Mouse (Mus musculus) midbrain, embryonic 15.5 days (tissue): ENCODE measurements around the gene Runx2. TPM values are rescaled to one million over a fixed set of nuclear protein-coding genes. Genes with fewer than 3 reads are reported as not detected.

Source experiments
- ATAC-seq: fragments of 200-750 bp; cut with Nextera tagmentation; replicated peaks from 2 replicates; pipeline ENCODE4 v1.8.0; 2017; ENCODE audit warnings: moderate TSS enrichment
- H3K27ac ChIP-seq: fragments of 300-500 bp; sonication (generic); 2 replicates; pipeline ENCODE4 v1.5.1; 2015; ENCODE audit warnings: mild to moderate bottlenecking, inconsistent platforms
- H3K27me3 ChIP-seq: fragments of 300-500 bp; sonication (generic); replicated peaks from 2 replicates; pipeline ENCODE4 v1.6.1; 2015; ENCODE audit warnings: inconsistent platforms
- H3K36me3 ChIP-seq: fragments of 300-500 bp; sonication (generic); replicated peaks from 2 replicates; pipeline ENCODE4 v1.6.1; 2015; ENCODE audit warnings: inconsistent platforms
- H3K4me1 ChIP-seq: fragments of 300-500 bp; sonication (generic); 2 replicates; pipeline ENCODE4 v1.6.1; 2015; ENCODE audit warnings: inconsistent platforms
- H3K4me2 ChIP-seq: fragments of 300-500 bp; sonication (generic); 2 replicates; pipeline ENCODE4 v1.6.1; 2015; ENCODE audit warnings: inconsistent platforms, mild to moderate bottlenecking, moderate library complexity
- H3K4me3 ChIP-seq: fragments of 300-500 bp; sonication (generic); 2 replicates; pipeline ENCODE4 v1.5.1; 2015; ENCODE audit warnings: mild to moderate bottlenecking, inconsistent platforms
- H3K9ac ChIP-seq: fragments of 300-500 bp; sonication (generic); 2 replicates; pipeline ENCODE4 v1.6.1; 2015; ENCODE audit warnings: mild to moderate bottlenecking, inconsistent platforms
- H3K9me3 ChIP-seq: fragments of 300-500 bp; sonication (generic); 2 replicates; pipeline ENCODE4 v1.6.1; 2016; ENCODE audit warnings: inconsistent platforms
- WGBS: fragments of 180-500 bp; shearing (Covaris S2); methylation state at CpG from one replicate; pipeline ENCODE4 v1.1.7; 2015; ENCODE audit warnings: mixed read lengths; 5-methylcytosine and 5-hydroxymethylcytosine counted together
- polyA plus RNA-seq: library from polyadenylated mRNA; unstranded; fragments of >200 nt; fragmentation: Nextera tagmentation; extraction: Ambion mirVana; gene quantifications from 2 replicates; pipeline ENCODE4 v1.2.1, GENCODE M21; 2015

Gene Runx2
- polyA plus RNA-seq, 1 experiment from 2014 or later: 0.39 TPM

DNA sequence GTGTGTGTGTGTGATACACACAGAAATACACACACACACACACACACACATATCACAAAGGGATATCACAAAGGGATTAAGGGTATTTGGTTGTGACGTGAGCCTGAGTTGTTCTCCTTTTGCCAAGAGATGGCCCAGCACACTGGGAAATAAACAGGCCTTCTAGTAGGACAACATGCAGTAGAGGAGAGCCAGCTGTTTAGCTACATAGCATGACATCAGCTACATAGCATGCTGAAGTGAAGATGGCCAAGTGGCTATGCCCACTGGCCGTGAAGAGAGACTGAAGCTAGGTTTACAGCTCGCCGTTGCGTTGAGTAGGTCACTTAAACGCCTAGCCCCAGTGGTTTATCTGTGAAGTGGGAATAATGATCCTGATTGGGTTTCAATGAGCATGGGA, 171.3 kb downstream of the Runx2 start:
- H3K4me2 ChIP-seq: no peak overlapping the region
- no peak for ATAC-seq
- 96% methylated on average over 6 of the region's 6 CpGs for WGBS

DNA sequence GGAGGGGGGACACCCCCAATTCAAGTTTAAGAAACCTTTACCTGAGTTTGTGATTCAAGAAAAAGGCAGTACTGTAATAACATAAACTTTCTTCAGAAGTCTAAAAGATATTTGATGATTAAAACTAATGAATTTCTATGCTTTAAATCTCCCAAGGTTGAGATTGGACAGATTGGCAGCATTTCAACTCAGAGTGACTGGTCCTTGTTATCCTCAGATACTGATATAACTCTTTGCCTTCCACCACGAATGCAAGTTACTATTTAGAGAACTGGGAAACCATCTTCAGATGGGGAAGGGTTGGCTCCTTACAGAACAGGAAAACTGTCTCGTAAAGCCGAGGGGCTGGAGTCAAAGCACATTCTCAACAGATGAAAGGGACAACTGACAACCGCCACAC, 172.5 kb downstream of the Runx2 start:
- H3K27ac ChIP-seq: no peak overlapping the region
- H3K36me3 ChIP-seq: no peaks in the 10 kb centered on the region
- H3K27me3 ChIP-seq: no peaks in the 10 kb centered on the region
- ATAC-seq: no peak
- 82% methylated on average over 4 of the region's 4 CpGs for WGBS
- no peaks in the 10 kb centered on the region for H3K4me1 ChIP-seq
- no peak overlapping the region for H3K4me3 ChIP-seq
- no peak overlapping the region for H3K4me2 ChIP-seq
- no peak overlapping the region for H3K9ac ChIP-seq
- H3K9me3 ChIP-seq: no peaks in the 10 kb centered on the region

More for the DNA sequence above, 171.3 kb downstream of the Runx2 start:
- no peaks in the 10 kb centered on the region for H3K9me3 ChIP-seq
- H3K9ac ChIP-seq: no peak overlapping the region
- no peak overlapping the region for H3K27ac ChIP-seq
- no peaks in the 10 kb centered on the region for H3K4me1 ChIP-seq
- no peak overlapping the region for H3K4me3 ChIP-seq
- no peaks in the 10 kb centered on the region for H3K27me3 ChIP-seq
- H3K36me3 ChIP-seq: no peaks in the 10 kb centered on the region

DNA sequence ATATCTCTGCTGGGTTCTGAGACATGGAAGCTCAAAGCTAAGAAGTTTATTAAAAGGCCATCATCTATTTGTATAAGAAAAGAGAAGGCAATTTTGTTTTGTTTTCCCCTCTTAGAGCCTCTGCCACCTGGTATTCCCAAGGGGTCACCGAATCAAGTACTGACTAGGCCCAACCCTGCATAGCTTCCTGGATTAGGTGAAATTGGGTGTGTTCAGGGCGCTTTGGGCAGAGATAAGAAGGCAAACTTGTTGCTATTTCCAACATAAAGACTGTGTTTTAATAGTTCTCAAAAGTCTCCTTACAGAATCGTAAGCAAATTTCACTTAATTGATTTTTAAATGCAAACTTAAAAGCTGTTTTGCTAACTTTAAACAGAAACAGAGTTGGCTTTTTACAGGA, 173.7 kb downstream of the Runx2 start:
- WGBS: 88% methylated on average over 3 of the region's 3 CpGs
- no peak for ATAC-seq
- Histone ChIP-seq H3K4me3 (no peak overlapping the region), H3K36me3 (no peaks in the 10 kb centered on the region), H3K4me2 (no peak overlapping the region), H3K9me3 (no peaks in the 10 kb centered on the region), H3K9ac (no peak overlapping the region), H3K27me3 (no peaks in the 10 kb centered on the region), H3K27ac (no peak overlapping the region), H3K4me1 (no peaks in the 10 kb centered on the region)

DNA sequence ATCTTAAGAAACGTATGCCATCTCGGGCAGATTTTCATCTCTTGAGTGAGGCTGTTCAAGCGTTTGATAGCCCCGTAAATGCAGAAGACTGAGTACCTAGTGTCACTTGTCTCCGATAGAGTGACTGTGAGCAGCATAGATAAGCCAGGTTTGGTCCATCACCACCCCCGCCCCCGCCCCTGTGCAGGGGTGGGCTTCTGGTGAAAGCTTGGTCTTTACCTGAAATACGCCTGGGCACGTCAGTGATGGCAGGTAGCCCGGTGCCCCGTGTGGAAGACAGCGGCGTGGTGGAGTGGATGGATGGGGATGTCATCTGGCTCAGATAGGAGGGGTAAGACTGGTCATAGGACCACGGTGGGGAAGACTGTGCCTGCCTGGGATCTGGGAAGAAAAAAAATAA, 175.2 kb downstream of the Runx2 start:
- Histone ChIP-seq H3K27ac (no peak overlapping the region), H3K36me3 (no peaks in the 10 kb centered on the region), H3K27me3 (no peaks in the 10 kb centered on the region), H3K4me3 (no peak overlapping the region), H3K9ac (no peak overlapping the region), H3K9me3 (no peaks in the 10 kb centered on the region), H3K4me2 (no peak overlapping the region), H3K4me1 (no peaks in the 10 kb centered on the region)
- 96% methylated on average over 14 of the region's 14 CpGs for WGBS
- no peak for ATAC-seq

DNA sequence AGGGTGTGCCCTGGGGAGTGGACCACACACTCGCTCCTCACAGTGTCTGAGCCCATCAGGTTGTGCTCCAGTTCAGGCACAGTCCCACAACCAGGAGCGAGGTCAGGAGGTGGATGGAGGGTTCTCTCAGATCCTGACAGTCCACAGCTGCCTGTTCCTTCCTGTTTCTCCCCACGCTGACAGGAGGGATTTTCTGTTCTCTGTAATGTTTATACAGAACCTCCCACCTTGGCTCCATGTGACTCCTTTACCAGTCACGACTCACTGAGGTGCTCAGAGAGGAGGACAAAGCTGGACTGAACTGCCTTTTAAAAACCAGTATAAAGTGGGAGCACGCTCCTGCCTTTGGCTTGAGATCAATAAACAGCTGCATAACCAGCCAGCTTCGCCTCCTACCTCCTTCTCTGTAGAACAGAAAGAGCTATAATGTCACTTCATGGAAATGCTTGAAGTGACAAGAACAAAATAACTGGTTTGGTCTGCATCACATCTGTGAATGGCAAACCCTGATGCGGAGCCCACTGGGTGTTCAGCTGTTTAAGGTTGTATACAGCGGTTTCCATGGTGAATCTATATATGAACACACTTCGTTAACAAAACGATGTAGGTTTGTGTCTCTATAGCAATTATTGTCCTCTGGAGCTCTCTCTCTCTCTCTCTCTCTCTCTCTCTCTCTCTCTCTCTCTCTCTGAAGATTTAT, 177.3 kb downstream of the Runx2 start:
- Histone ChIP-seq H3K9ac (no peak overlapping the region), H3K27ac (no peak overlapping the region), H3K4me3 (no peak overlapping the region), H3K9me3 (no peaks in the 10 kb centered on the region), H3K27me3 (no peaks in the 10 kb centered on the region), H3K4me2 (no peak overlapping the region), H3K36me3 (no peaks in the 10 kb centered on the region), H3K4me1 (no peaks in the 10 kb centered on the region)
- no peak for ATAC-seq
- WGBS: 74% methylated on average over 10 of the region's 10 CpGs

DNA sequence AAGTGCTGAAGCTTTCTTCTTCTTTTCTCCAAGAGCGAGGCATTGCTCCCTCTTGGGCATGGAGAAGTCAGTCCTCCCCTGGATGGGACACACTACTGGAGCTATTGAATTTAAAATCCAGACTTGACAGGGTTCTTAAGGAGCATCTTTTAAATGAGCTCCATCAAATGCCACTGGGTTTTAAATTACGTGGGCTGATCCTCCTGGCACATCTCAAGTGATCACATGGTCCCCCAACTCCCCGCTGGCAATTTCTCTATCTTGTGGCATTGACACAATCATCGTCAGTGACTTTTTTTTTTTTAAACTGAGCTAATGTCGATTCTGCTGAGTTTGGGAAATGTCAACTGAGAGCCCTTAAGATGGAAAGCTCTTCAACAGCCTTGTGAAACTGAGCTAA, 180.1 kb downstream of the Runx2 start:
- Histone ChIP-seq H3K4me3 (no peak overlapping the region), H3K9me3 (no peaks in the 10 kb centered on the region), H3K36me3 (no peaks in the 10 kb centered on the region), H3K4me2 (no peak overlapping the region), H3K27ac (no peak overlapping the region), H3K9ac (no peak overlapping the region), H3K4me1 (no peaks in the 10 kb centered on the region), H3K27me3 (no peaks in the 10 kb centered on the region)
- no peak for ATAC-seq
- 66% methylated on average over 5 of the region's 5 CpGs for WGBS

DNA sequence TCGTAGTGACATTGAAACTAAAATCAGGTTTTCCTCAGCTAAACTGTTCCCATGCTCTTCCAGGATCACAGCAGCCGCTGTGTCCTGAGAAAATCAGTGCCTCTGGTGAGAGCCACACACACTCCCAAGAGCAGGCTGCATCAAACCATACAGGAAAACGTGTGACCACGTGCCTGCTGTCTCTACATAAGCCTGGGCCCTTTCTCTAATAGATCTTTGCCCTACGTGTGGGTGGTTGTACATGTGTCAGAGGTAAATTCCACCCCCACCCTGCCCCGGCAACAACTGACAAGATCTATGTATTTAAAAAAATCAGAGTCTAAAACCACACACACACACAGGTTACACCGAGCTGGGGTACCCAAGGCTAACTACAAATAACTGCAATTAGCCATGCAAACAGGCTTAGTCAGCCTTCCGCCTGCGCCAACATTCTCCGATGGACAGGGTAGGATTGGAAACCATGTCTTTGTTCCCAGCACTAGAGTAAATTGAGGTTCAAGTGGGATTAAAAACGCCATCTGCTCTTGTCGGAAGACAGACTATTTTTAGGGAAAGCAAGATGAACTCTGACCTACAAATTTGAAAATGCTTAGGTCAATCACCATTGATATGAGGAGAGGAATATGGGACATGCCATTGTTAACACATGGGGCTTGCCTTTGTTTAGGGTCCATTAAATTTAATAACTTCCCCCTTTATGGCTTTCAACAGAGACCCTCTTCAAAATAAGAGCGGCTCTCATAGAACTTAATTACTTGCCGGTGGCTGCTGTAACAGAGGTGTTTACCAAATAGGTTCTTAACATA, 180.8 kb downstream of the Runx2 start:
- Histone ChIP-seq H3K9me3 (no peaks in the 10 kb centered on the region), H3K4me2 (no peak overlapping the region), H3K4me1 (no peaks in the 10 kb centered on the region), H3K4me3 (no peak overlapping the region), H3K27me3 (no peaks in the 10 kb centered on the region), H3K27ac (no peak overlapping the region), H3K36me3 (no peaks in the 10 kb centered on the region), H3K9ac (no peak overlapping the region)
- ATAC-seq: no peak
- WGBS: 65% methylated on average over 14 of the region's 14 CpGs

DNA sequence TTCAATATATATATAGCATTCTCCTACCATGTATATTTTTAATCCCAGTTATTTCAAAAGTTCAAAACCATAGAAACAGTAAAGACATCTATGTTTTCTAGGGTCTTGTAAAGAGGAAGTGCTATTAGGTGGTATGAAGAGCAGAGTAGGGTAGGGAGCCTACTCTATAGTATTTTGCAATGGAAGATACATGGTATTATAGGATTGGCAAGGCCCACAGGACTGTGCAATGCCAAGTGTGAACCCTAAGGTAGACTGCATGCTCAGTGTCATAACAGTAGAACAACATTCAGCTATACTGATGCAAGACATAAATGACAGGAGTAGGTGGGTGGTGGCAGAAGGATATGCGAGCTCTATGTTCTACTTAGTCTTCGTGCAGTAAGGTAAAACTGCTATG, 181.7 kb downstream of the Runx2 start:
- WGBS: 93% methylated on average over 2 of the region's 2 CpGs
- Histone ChIP-seq H3K27ac (no peak overlapping the region), H3K4me3 (no peak overlapping the region), H3K27me3 (no peaks in the 10 kb centered on the region), H3K36me3 (no peaks in the 10 kb centered on the region), H3K9me3 (no peaks in the 10 kb centered on the region), H3K4me1 (no peaks in the 10 kb centered on the region), H3K4me2 (no peak overlapping the region), H3K9ac (no peak overlapping the region)
- no peak for ATAC-seq

DNA sequence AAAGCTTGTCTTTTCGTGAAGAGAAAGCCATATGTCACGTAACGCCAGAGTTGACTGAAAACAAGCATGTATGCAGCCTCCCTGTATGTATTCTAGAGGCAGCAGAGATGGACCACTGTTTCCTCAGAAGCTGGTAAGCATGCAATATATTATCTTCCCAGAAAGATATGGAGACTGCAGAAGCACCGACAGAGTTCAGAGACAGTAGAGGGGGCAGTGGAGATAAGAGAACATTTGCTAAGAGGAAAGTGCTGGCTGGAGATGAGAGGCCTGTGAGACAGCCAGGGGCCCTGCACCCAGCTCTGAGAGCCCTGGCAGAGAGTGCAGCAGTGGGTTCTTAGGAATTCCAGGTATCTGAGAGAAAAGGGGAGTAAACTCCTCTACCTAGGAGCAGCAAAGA, 182.3 kb downstream of the Runx2 start:
- H3K27ac ChIP-seq: no peak overlapping the region
- H3K36me3 ChIP-seq: no peaks in the 10 kb centered on the region
- H3K9me3 ChIP-seq: no peaks in the 10 kb centered on the region
- H3K27me3 ChIP-seq: no peaks in the 10 kb centered on the region
- ATAC-seq: no peak
- 87% methylated on average over 4 of the region's 4 CpGs for WGBS
- H3K9ac ChIP-seq: no peak overlapping the region
- H3K4me2 ChIP-seq: no peak overlapping the region
- H3K4me1 ChIP-seq: no peaks in the 10 kb centered on the region
- H3K4me3 ChIP-seq: no peak overlapping the region

DNA sequence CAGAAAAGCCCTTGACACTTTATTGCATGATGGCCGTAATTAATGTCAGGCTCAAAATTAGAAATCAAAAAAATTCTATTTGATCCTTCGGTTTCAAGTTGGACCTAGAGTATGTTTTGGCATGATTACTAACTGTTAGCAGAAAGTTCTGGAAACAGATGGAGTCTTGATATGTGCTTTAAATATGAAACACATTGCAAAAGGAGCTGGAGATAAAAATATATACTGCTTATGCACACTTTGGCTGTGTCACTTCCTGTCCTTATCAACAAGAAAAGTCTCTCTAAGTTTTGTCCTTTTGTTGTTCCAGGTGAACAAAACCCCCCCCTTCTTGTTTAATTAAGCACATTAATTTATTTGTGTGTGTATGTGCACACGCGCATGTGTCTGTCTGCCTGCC, 183.0 kb downstream of the Runx2 start:
- 98% methylated on average over 4 of the region's 4 CpGs for WGBS
- Histone ChIP-seq H3K4me1 (no peaks in the 10 kb centered on the region), H3K27me3 (no peaks in the 10 kb centered on the region), H3K27ac (no peak overlapping the region), H3K4me2 (no peak overlapping the region), H3K36me3 (no peaks in the 10 kb centered on the region), H3K4me3 (no peak overlapping the region), H3K9me3 (no peaks in the 10 kb centered on the region), H3K9ac (no peak overlapping the region)
- no peak for ATAC-seq

DNA sequence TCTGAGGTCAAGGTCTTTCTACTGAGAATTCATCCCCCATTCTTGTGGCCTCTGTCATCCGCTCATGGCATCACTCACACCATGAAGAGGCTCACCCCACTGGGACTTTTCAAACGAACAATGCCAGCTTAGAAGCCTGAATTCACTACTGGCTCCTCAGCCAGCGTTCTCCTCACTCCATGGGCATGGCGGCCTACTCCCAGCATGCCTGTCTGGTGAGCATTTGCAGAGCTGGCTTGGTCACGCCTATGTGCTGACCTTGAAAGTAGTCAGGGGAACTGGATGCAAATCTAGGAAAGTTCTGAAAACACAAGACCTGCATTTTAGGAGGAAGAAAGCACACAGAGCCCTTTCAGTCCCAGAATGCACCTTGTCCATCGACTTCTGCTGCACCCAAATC, 187.3 kb downstream of the Runx2 start:
- H3K4me1 ChIP-seq: no peaks in the 10 kb centered on the region
- ATAC-seq: no peak
- H3K4me2 ChIP-seq: no peak overlapping the region
- no peak overlapping the region for H3K27ac ChIP-seq
- no peaks in the 10 kb centered on the region for H3K9me3 ChIP-seq
- H3K36me3 ChIP-seq: no peaks in the 10 kb centered on the region
- WGBS: 86% methylated on average over 6 of the region's 6 CpGs
- H3K27me3 ChIP-seq: no peaks in the 10 kb centered on the region
- no peak overlapping the region for H3K4me3 ChIP-seq
- no peak overlapping the region for H3K9ac ChIP-seq

DNA sequence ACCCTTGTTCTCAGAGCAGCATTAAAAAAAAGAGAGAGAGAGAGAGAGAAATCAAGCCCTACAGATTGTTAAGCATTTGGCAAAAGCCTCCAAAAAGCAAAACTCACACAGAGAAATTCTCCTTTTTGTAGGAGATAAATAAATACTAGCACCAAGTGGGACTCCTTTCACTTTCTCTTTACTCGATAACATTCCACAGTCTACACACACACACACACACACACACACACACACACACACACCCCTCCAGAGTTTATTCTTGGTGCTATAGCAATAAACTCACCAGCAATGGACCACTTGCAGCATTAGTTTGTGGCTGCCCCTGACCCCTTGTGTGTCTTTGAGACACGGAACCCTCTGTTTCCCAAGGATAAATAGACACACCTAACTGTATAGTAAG, 190.9 kb downstream of the Runx2 start:
- Histone ChIP-seq H3K9me3 (no peaks in the 10 kb centered on the region), H3K27ac (no peak overlapping the region), H3K4me2 (no peak overlapping the region), H3K4me3 (no peak overlapping the region), H3K9ac (no peak overlapping the region), H3K4me1 (no peaks in the 10 kb centered on the region), H3K27me3 (no peaks in the 10 kb centered on the region), H3K36me3 (no peaks in the 10 kb centered on the region)
- WGBS: 68% methylated on average over 2 of the region's 2 CpGs
- ATAC-seq: no peak

DNA sequence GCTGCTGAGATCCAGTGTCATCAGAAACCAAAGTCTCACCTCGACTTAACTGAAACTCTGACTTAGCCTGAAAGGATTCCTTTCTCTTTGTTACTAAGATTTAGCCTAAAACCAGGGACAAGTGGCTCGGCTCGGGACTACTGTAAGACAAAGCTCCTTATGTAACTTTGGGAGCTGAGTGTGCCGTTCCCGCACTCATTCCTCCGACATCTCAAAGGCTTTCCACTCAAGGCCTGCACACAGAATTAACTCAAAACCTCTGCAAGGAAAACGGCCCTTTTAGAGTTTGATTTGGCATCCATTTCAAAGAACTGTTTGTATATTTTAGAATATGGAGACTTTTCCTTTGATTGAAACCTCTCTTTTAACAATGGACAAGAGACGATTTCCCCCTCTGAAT, 191.3 kb downstream of the Runx2 start:
- Histone ChIP-seq H3K9me3 (no peaks in the 10 kb centered on the region), H3K4me1 (no peaks in the 10 kb centered on the region), H3K9ac (no peak overlapping the region), H3K4me3 (no peak overlapping the region), H3K27ac (no peak overlapping the region), H3K27me3 (no peaks in the 10 kb centered on the region), H3K36me3 (no peaks in the 10 kb centered on the region), H3K4me2 (no peak overlapping the region)
- no peak for ATAC-seq
- WGBS: 48% methylated on average over 8 of the region's 8 CpGs
